Mouse (Mus musculus): Measurements from ENCODE around the gene Coq8b.

The Coq8b gene

GRCm38 (mm10) chr7:27232781-27233281 is at the start of gene Coq8b:
TSS of gene Coq8b (plus strand) at chr7:27233023.
- peak; percentile 92 for DNase-seq

GRCm38 (mm10) chr7:27184964-27185363 is 47.9 kb upstream of the Coq8b start:
- DNase-seq: no peak

GRCm38 (mm10) chr7:27185986-27186385 is 46.8 kb upstream of the Coq8b start:
- DNase-seq: no peak

GRCm38 (mm10) chr7:27189271-27189931 is 43.4 kb upstream of the Coq8b start:
- DNase-seq: no peak

- no peak for DNase-seq
These were observed 40.4 kb upstream of the Coq8b start for GRCm38 (mm10) chr7:27192434-27192833.

GRCm38 (mm10) chr7:27193731-27194130 is 39.1 kb upstream of the Coq8b start:
- no peak for DNase-seq

GRCm38 (mm10) chr7:27195681-27196611 is 36.9 kb upstream of the Coq8b start, which contains the start of the genes BC024978 and Snrpa:
TSS of gene BC024978 (plus strand) at chr7:27195781.
TSS of gene Snrpa (minus strand) at chr7:27196271.
- peak; percentile 100 for DNase-seq

- DNase-seq: peak; percentile 69
These were observed 35.7 kb upstream of the Coq8b start for GRCm38 (mm10) chr7:27197136-27197535.

- no peak for DNase-seq
These were observed 35.2 kb upstream of the Coq8b start for GRCm38 (mm10) chr7:27197634-27198033.

GRCm38 (mm10) chr7:27198355-27198754 is 34.5 kb upstream of the Coq8b start:
- no peak for DNase-seq

- no peak for DNase-seq
These were observed 34.0 kb upstream of the Coq8b start for GRCm38 (mm10) chr7:27198779-27199178.

- DNase-seq: peak; percentile 65
These were observed 28.9 kb upstream of the Coq8b start for GRCm38 (mm10) chr7:27203730-27204449.

GRCm38 (mm10) chr7:27212626-27213025 is 20.2 kb upstream of the Coq8b start:
- no peak for DNase-seq

- peak; percentile 83 for DNase-seq
These were observed 14.2 kb upstream of the Coq8b start for GRCm38 (mm10) chr7:27218586-27218985.

GRCm38 (mm10) chr7:27219937-27220336 is 12.9 kb upstream of the Coq8b start:
- peak; percentile 10 for DNase-seq

GRCm38 (mm10) chr7:27221939-27222338 is 10.9 kb upstream of the Coq8b start:
- no peak for DNase-seq

- no peak for DNase-seq
These were observed 10.3 kb upstream of the Coq8b start for GRCm38 (mm10) chr7:27222538-27222937.

GRCm38 (mm10) chr7:27224877-27225575 is 7.8 kb upstream of the Coq8b start:
- DNase-seq: peak; percentile 56

GRCm38 (mm10) chr7:27227276-27227675 is 5.5 kb upstream of the Coq8b start:
- DNase-seq: peak; percentile 56

GRCm38 (mm10) chr7:27227676-27228075 is 5.1 kb upstream of the Coq8b start:
- peak; percentile 71 for DNase-seq

GRCm38 (mm10) chr7:27228281-27228821 is 4.5 kb upstream of the Coq8b start, which contains the start of gene Itpkc:
TSS of gene Itpkc (minus strand) at chr7:27228661.
- peak; percentile 91 for DNase-seq

- DNase-seq: no peak
These were observed 4.0 kb upstream of the Coq8b start for GRCm38 (mm10) chr7:27228865-27229264.

All from cerebellum, adult 9-11 months (tissue).